Mouse (Mus musculus): ENCODE data around the gene 1810062G17Rik.

- no peak for TF ChIP-seq CTCF (conservative IDR thresholded peaks at IDR 0.05; ENCODE audit: low read length)
- TF ChIP-seq NANOG (IDR thresholded peaks at IDR 0.05; ENCODE audit: borderline replicate concordance, low read length): no peak
- TF ChIP-seq POU5F1 (IDR thresholded peaks at IDR 0.05; ENCODE audit: borderline replicate concordance, low read length): no peak
Observed at GRCm38 (mm10) chr3:36478776-36479175, 3.0 kb downstream of the 1810062G17Rik start.

Data from E14TG2a.4 (cell line).